Mouse (Mus musculus) forebrain, embryonic 10.5 days (tissue): ENCODE results near the gene Rasl11b. TPM values are rescaled to one million over a fixed set of nuclear protein-coding genes. Genes with fewer than 3 reads are reported as not detected.

Experiments used
- DNase-seq: peaks from one replicate; pipeline ENCODE4 v3.0.0-alpha.2; 2017; ENCODE audit warnings: low spot score; ENCODE audit errors: extremely low spot score
- H3K27ac ChIP-seq: fragments of 300-500 bp; sonication (generic); 2 replicates; pipeline ENCODE4 v1.5.1; 2016; ENCODE audit warnings: mild to moderate bottlenecking
- H3K27me3 ChIP-seq: fragments of 300-500 bp; sonication (generic); 2 replicates; pipeline ENCODE4 v1.6.1; 2016; ENCODE audit warnings: mild to moderate bottlenecking; ENCODE audit not compliant: poor library complexity, severe bottlenecking
- H3K36me3 ChIP-seq: fragments of 300-500 bp; sonication (generic); replicated peaks from 2 replicates; pipeline ENCODE4 v1.6.1; 2016; ENCODE audit warnings: mild to moderate bottlenecking, moderate library complexity
- H3K4me1 ChIP-seq: fragments of 300-500 bp; sonication (generic); 2 replicates; pipeline ENCODE4 v1.6.1; 2016
- H3K4me3 ChIP-seq: fragments of 300-500 bp; sonication (generic); 2 replicates; pipeline ENCODE4 v1.5.1; 2016; ENCODE audit warnings: mild to moderate bottlenecking, moderate library complexity
- H3K9me3 ChIP-seq: fragments of 300-500 bp; sonication (generic); 2 replicates; pipeline ENCODE4 v1.6.1; 2016; ENCODE audit warnings: mild to moderate bottlenecking, moderate library complexity
- WGBS: fragments of 180-500 bp; shearing (Covaris S2); methylation state at CpG from one replicate; pipeline ENCODE4 v1.1.7; 2016; 5-methylcytosine and 5-hydroxymethylcytosine counted together
- polyA plus RNA-seq: library from polyadenylated mRNA; unstranded; fragments of >200 nt; fragmentation: Nextera tagmentation; extraction: Ambion mirVana; gene quantifications from 2 replicates; pipeline ENCODE4 v1.2.1, GENCODE M21; 2016

Rasl11b gene
- polyA plus RNA-seq, 1 experiment from 2014 or later, result 27.5 TPM

- 94% methylated on average over 6 of the region's 6 CpGs for WGBS
- H3K9me3 ChIP-seq, result no peaks in the 10 kb centered on the region
- H3K36me3 ChIP-seq, result no peaks in the 10 kb centered on the region
- H3K4me3 ChIP-seq, result no peak overlapping the region
- H3K4me1 ChIP-seq, result 0 out of 2 replicates have a peak, but pooled peaks cover 2% of the 10 kb centered on the region
- H3K27me3 ChIP-seq, result no peaks in the 10 kb centered on the region
- DNase-seq, result no peak
- no peak overlapping the region for H3K27ac ChIP-seq
Observed at GRCm38 (mm10) chr5:74224480-74224879, 29.4 kb downstream of the Rasl11b start.

- no peak for DNase-seq
- WGBS, result 94% methylated on average over 5 of the region's 5 CpGs
- no peaks in the 10 kb centered on the region for H3K36me3 ChIP-seq
- H3K4me1 ChIP-seq, result peaks cover 15% of the 10 kb centered on the region
- H3K27me3 ChIP-seq, result no peaks in the 10 kb centered on the region
- H3K9me3 ChIP-seq, result no peaks in the 10 kb centered on the region
- no peak overlapping the region for H3K4me3 ChIP-seq
- no peak overlapping the region for H3K27ac ChIP-seq
Observed at GRCm38 (mm10) chr5:74226183-74226582, 31.1 kb downstream of the Rasl11b start.

- no peak for DNase-seq
- H3K4me1 ChIP-seq, result peaks cover 18% of the 10 kb centered on the region
- H3K4me3 ChIP-seq, result no peak overlapping the region
- H3K27ac ChIP-seq, result no peak overlapping the region
- no peaks in the 10 kb centered on the region for H3K27me3 ChIP-seq
- no peaks in the 10 kb centered on the region for H3K36me3 ChIP-seq
- H3K9me3 ChIP-seq, result no peaks in the 10 kb centered on the region
- 90% methylated on average over 6 of the region's 6 CpGs for WGBS
Observed at GRCm38 (mm10) chr5:74227352-74227751, 32.3 kb downstream of the Rasl11b start.

GRCm38 (mm10) chr5:74228938-74229337 is 33.9 kb downstream of the Rasl11b start:
- Histone ChIP-seq H3K4me1 (peaks cover 20% of the 10 kb centered on the region), H3K27me3 (no peaks in the 10 kb centered on the region), H3K36me3 (no peaks in the 10 kb centered on the region), H3K4me3 (no peak overlapping the region), H3K27ac (no peak overlapping the region), H3K9me3 (no peaks in the 10 kb centered on the region)
- 67% methylated on average over 1 of the region's 1 CpGs for WGBS
- DNase-seq, result no peak

GRCm38 (mm10) chr5:74229775-74230413 is 34.8 kb downstream of the Rasl11b start:
- H3K9me3 ChIP-seq, result no peaks in the 10 kb centered on the region
- H3K4me1 ChIP-seq, result peaks cover 20% of the 10 kb centered on the region
- no peak for DNase-seq
- H3K36me3 ChIP-seq, result no peaks in the 10 kb centered on the region
- no peaks in the 10 kb centered on the region for H3K27me3 ChIP-seq
- H3K4me3 ChIP-seq, result no peak overlapping the region
- WGBS, result 66% methylated on average over 11 of the region's 11 CpGs
- no peak overlapping the region for H3K27ac ChIP-seq

GRCm38 (mm10) chr5:74230525-74230924 is 35.4 kb downstream of the Rasl11b start:
- H3K9me3 ChIP-seq, result no peaks in the 10 kb centered on the region
- peaks cover 20% of the 10 kb centered on the region for H3K4me1 ChIP-seq
- H3K27me3 ChIP-seq, result no peaks in the 10 kb centered on the region
- WGBS, result 68% methylated on average over 2 of the region's 2 CpGs
- no peak overlapping the region for H3K27ac ChIP-seq
- no peak for DNase-seq
- H3K4me3 ChIP-seq, result no peak overlapping the region
- H3K36me3 ChIP-seq, result no peaks in the 10 kb centered on the region

- no peaks in the 10 kb centered on the region for H3K27me3 ChIP-seq
- H3K9me3 ChIP-seq, result no peaks in the 10 kb centered on the region
- no peak overlapping the region for H3K4me3 ChIP-seq
- 92% methylated on average over 7 of the region's 7 CpGs for WGBS
- H3K27ac ChIP-seq, result no peak overlapping the region
- DNase-seq, result no peak
- no peaks in the 10 kb centered on the region for H3K36me3 ChIP-seq
- H3K4me1 ChIP-seq, result peaks cover 20% of the 10 kb centered on the region
Observed at GRCm38 (mm10) chr5:74233808-74234207, 38.7 kb downstream of the Rasl11b start.

GRCm38 (mm10) chr5:74239369-74239768 is 44.3 kb downstream of the Rasl11b start:
- DNase-seq, result no peak
- Histone ChIP-seq H3K9me3 (no peaks in the 10 kb centered on the region), H3K27ac (no peak overlapping the region), H3K4me1 (peaks cover 31% of the 10 kb centered on the region), H3K4me3 (no peak overlapping the region), H3K27me3 (no peaks in the 10 kb centered on the region), H3K36me3 (no peaks in the 10 kb centered on the region)
- WGBS, result 83% methylated on average over 1 of the region's 1 CpGs

- no peak overlapping the region for H3K27ac ChIP-seq
- H3K27me3 ChIP-seq, result no peaks in the 10 kb centered on the region
- no peaks in the 10 kb centered on the region for H3K36me3 ChIP-seq
- no peak for DNase-seq
- H3K4me1 ChIP-seq, result peaks cover 31% of the 10 kb centered on the region
- WGBS, result 88% methylated on average over 8 of the region's 8 CpGs
- no peaks in the 10 kb centered on the region for H3K9me3 ChIP-seq
- no peak overlapping the region for H3K4me3 ChIP-seq
Observed at GRCm38 (mm10) chr5:74240298-74240697, 45.2 kb downstream of the Rasl11b start.

GRCm38 (mm10) chr5:74240926-74241680 is 46.0 kb downstream of the Rasl11b start:
- H3K36me3 ChIP-seq, result no peaks in the 10 kb centered on the region
- no peak for DNase-seq
- H3K27ac ChIP-seq, result no peak overlapping the region
- H3K4me1 ChIP-seq, result peaks cover 31% of the 10 kb centered on the region
- H3K9me3 ChIP-seq, result no peaks in the 10 kb centered on the region
- H3K27me3 ChIP-seq, result no peaks in the 10 kb centered on the region
- 64% methylated on average over 13 of the region's 13 CpGs for WGBS
- no peak overlapping the region for H3K4me3 ChIP-seq

GRCm38 (mm10) chr5:74242654-74243053 is 47.6 kb downstream of the Rasl11b start:
- Histone ChIP-seq H3K9me3 (no peaks in the 10 kb centered on the region), H3K4me1 (peaks cover 38% of the 10 kb centered on the region), H3K4me3 (no peak overlapping the region), H3K27me3 (no peaks in the 10 kb centered on the region), H3K36me3 (no peaks in the 10 kb centered on the region), H3K27ac (no peak overlapping the region)
- DNase-seq, result no peak
- 83% methylated on average over 3 of the region's 3 CpGs for whole genome bisulfite sequencing

- WGBS, result 95% methylated on average over 14 of the region's 14 CpGs
- DNase-seq, result no peak
- Histone ChIP-seq H3K4me1 (peaks cover 38% of the 10 kb centered on the region), H3K27ac (no peak overlapping the region), H3K27me3 (no peaks in the 10 kb centered on the region), H3K36me3 (no peaks in the 10 kb centered on the region), H3K4me3 (no peak overlapping the region), H3K9me3 (no peaks in the 10 kb centered on the region)
Observed at GRCm38 (mm10) chr5:74244406-74245019, 49.4 kb downstream of the Rasl11b start.

- no peak for DNase-seq
- Histone ChIP-seq H3K27me3 (no peaks in the 10 kb centered on the region), H3K27ac (no peak overlapping the region), H3K9me3 (no peaks in the 10 kb centered on the region), H3K36me3 (no peaks in the 10 kb centered on the region), H3K4me1 (peaks cover 44% of the 10 kb centered on the region), H3K4me3 (no peak overlapping the region)
- WGBS, result 94% methylated on average over 8 of the region's 8 CpGs
Observed at GRCm38 (mm10) chr5:74245641-74246145, 50.6 kb downstream of the Rasl11b start.
